Mouse (Mus musculus) stomach, embryonic 14.5 days (tissue): Measurements from ENCODE around the gene Cacna2d3. TPM values are rescaled to one million over a fixed set of nuclear protein-coding genes. Genes with fewer than 3 reads are reported as not detected.

Source experiments
- ATAC-seq: fragments of 200-750 bp; cut with Nextera tagmentation; 2 replicates; pipeline ENCODE4 v1.8.0; 2017; ENCODE audit warnings: low read depth, moderate TSS enrichment; ENCODE audit not compliant: insufficient number of reproducible peaks, insufficient read depth, low FRiP score
- H3K27ac ChIP-seq: fragments of 300-500 bp; sonication (generic); 2 replicates; pipeline ENCODE4 v1.5.1; 2014; ENCODE audit warnings: mild to moderate bottlenecking, low read length, moderate library complexity, mixed read lengths
- H3K27me3 ChIP-seq: fragments of 300-500 bp; sonication (generic); 2 replicates; pipeline ENCODE4 v1.6.1; 2014; ENCODE audit warnings: low read length, control low read depth, mixed read lengths; ENCODE audit not compliant: control insufficient read depth, insufficient read depth
- H3K36me3 ChIP-seq: fragments of 300-500 bp; sonication (generic); 2 replicates; pipeline ENCODE4 v1.6.1; 2014; ENCODE audit warnings: mild to moderate bottlenecking, control low read depth, low read length, moderate library complexity, mixed read lengths; ENCODE audit not compliant: control insufficient read depth, insufficient read depth
- H3K4me1 ChIP-seq: fragments of 300-500 bp; sonication (generic); 2 replicates; pipeline ENCODE4 v1.6.1; 2014; ENCODE audit warnings: low read length, control low read depth, mixed read lengths; ENCODE audit not compliant: control insufficient read depth, insufficient read depth
- H3K4me2 ChIP-seq: fragments of 300-500 bp; sonication (generic); replicated peaks from 2 replicates; pipeline ENCODE4 v1.6.1; 2014; ENCODE audit warnings: low read depth, low read length, control low read depth
- H3K4me3 ChIP-seq: fragments of 300-500 bp; sonication (generic); 2 replicates; pipeline ENCODE4 v1.5.1; 2014; ENCODE audit warnings: low read depth, low read length, control low read depth
- H3K9ac ChIP-seq: fragments of 300-500 bp; sonication (generic); replicated peaks from 2 replicates; pipeline ENCODE4 v1.6.1; 2014; ENCODE audit warnings: low read depth, mild to moderate bottlenecking, control low read depth, low read length, moderate library complexity, mixed read lengths
- H3K9me3 ChIP-seq: fragments of 300-500 bp; sonication (generic); 2 replicates; pipeline ENCODE4 v1.6.1; 2016; ENCODE audit warnings: low read depth, low read length, control low read depth; ENCODE audit not compliant: control insufficient read depth
- WGBS: fragments of 180-500 bp; shearing (Covaris S2); extraction: QIAGEN DNeasy Blood & Tissue Kit; methylation state at CpG from one replicate; pipeline ENCODE4 v1.1.7; 2014; 5-methylcytosine and 5-hydroxymethylcytosine counted together
- polyA plus RNA-seq: library from polyadenylated mRNA; unstranded; fragments of >200 nt; fragmentation: Nextera tagmentation; extraction: Ambion mirVana; gene quantifications from 2 replicates; pipeline ENCODE4 v1.2.1, GENCODE M21; 2014

The Cacna2d3 gene
- polyA plus RNA-seq, 1 experiment from 2014 or later = 3.5 TPM

- Histone ChIP-seq H3K4me1 (no peaks in the 10 kb centered on the region), H3K27me3 (no peaks in the 10 kb centered on the region), H3K27ac (no peak overlapping the region), H3K36me3 (no peaks in the 10 kb centered on the region), H3K4me2 (no peak overlapping the region), H3K4me3 (no peak overlapping the region), H3K9me3 (no peaks in the 10 kb centered on the region), H3K9ac (no peak overlapping the region)
- ATAC-seq = no peak
- 86% methylated on average over 5 of the region's 5 CpGs for WGBS
Measured at GRCm38 (mm10) chr14:29270541-29270940, 451.1 kb downstream of the Cacna2d3 start.

GRCm38 (mm10) chr14:29269816-29270215, 451.8 kb downstream of the Cacna2d3 start:
- H3K4me2 ChIP-seq = no peak overlapping the region
- H3K4me3 ChIP-seq = no peak overlapping the region
- 44% methylated on average over 2 of the region's 2 CpGs for WGBS
- no peaks in the 10 kb centered on the region for H3K36me3 ChIP-seq
- ATAC-seq = no peak
- no peaks in the 10 kb centered on the region for H3K27me3 ChIP-seq
- H3K9me3 ChIP-seq = no peaks in the 10 kb centered on the region
- no peak overlapping the region for H3K9ac ChIP-seq
- no peaks in the 10 kb centered on the region for H3K4me1 ChIP-seq
- no peak overlapping the region for H3K27ac ChIP-seq

GRCm38 (mm10) chr14:29268609-29269008, 453.1 kb downstream of the Cacna2d3 start:
- no peak overlapping the region for H3K27ac ChIP-seq
- no peak overlapping the region for H3K9ac ChIP-seq
- 30% methylated on average over 5 of the region's 5 CpGs for WGBS
- no peaks in the 10 kb centered on the region for H3K36me3 ChIP-seq
- no peak overlapping the region for H3K4me2 ChIP-seq
- ATAC-seq = no peak
- H3K4me3 ChIP-seq = no peak overlapping the region
- no peaks in the 10 kb centered on the region for H3K4me1 ChIP-seq
- H3K9me3 ChIP-seq = no peaks in the 10 kb centered on the region
- no peaks in the 10 kb centered on the region for H3K27me3 ChIP-seq

GRCm38 (mm10) chr14:29267233-29267874, 454.3 kb downstream of the Cacna2d3 start:
- H3K36me3 ChIP-seq = no peaks in the 10 kb centered on the region
- no peak overlapping the region for H3K9ac ChIP-seq
- no peaks in the 10 kb centered on the region for H3K4me1 ChIP-seq
- WGBS = 49% methylated on average over 5 of the region's 5 CpGs
- no peak overlapping the region for H3K4me2 ChIP-seq
- ATAC-seq = 0 out of 2 replicates have a peak, but pooled peaks have one; percentile 53
- no peak overlapping the region for H3K4me3 ChIP-seq
- no peaks in the 10 kb centered on the region for H3K27me3 ChIP-seq
- H3K27ac ChIP-seq = no peak overlapping the region
- H3K9me3 ChIP-seq = no peaks in the 10 kb centered on the region

GRCm38 (mm10) chr14:29260621-29261020, 461.0 kb downstream of the Cacna2d3 start:
- no peak overlapping the region for H3K9ac ChIP-seq
- H3K4me1 ChIP-seq = no peaks in the 10 kb centered on the region
- 87% methylated on average over 1 of the region's 1 CpGs for WGBS
- H3K27me3 ChIP-seq = no peaks in the 10 kb centered on the region
- peaks cover 5% of the 10 kb centered on the region; the same call in 1 of the 2 replicates for H3K9me3 ChIP-seq
- H3K4me2 ChIP-seq = no peak overlapping the region
- no peak overlapping the region for H3K4me3 ChIP-seq
- no peak overlapping the region for H3K27ac ChIP-seq
- H3K36me3 ChIP-seq = no peaks in the 10 kb centered on the region
- ATAC-seq = no peak

GRCm38 (mm10) chr14:29243516-29243915, 478.1 kb downstream of the Cacna2d3 start:
- no peak overlapping the region for H3K4me2 ChIP-seq
- H3K4me3 ChIP-seq = no peak overlapping the region
- ATAC-seq = no peak
- no peaks in the 10 kb centered on the region for H3K27me3 ChIP-seq
- H3K9me3 ChIP-seq = peaks cover 6% of the 10 kb centered on the region; the same call in 1 of the 2 replicates
- H3K9ac ChIP-seq = no peak overlapping the region
- H3K27ac ChIP-seq = no peak overlapping the region
- no peaks in the 10 kb centered on the region for H3K4me1 ChIP-seq
- 74% methylated on average over 2 of the region's 2 CpGs for WGBS
- no peaks in the 10 kb centered on the region for H3K36me3 ChIP-seq

GRCm38 (mm10) chr14:29238446-29238845, 483.2 kb downstream of the Cacna2d3 start:
- Histone ChIP-seq H3K27me3 (no peaks in the 10 kb centered on the region), H3K4me2 (no peak overlapping the region), H3K36me3 (no peaks in the 10 kb centered on the region), H3K4me3 (no peak overlapping the region), H3K4me1 (no peaks in the 10 kb centered on the region), H3K9me3 (no peaks in the 10 kb centered on the region), H3K27ac (no peak overlapping the region), H3K9ac (no peak overlapping the region)
- ATAC-seq = no peak
- 70% methylated on average over 3 of the region's 3 CpGs for WGBS

GRCm38 (mm10) chr14:29228976-29229716, 492.5 kb downstream of the Cacna2d3 start:
- H3K27me3 ChIP-seq = no peaks in the 10 kb centered on the region
- H3K4me1 ChIP-seq = no peaks in the 10 kb centered on the region
- 59% methylated on average over 19 of the region's 19 CpGs for WGBS
- H3K4me2 ChIP-seq = no peak overlapping the region
- no peak overlapping the region for H3K9ac ChIP-seq
- H3K4me3 ChIP-seq = no peak overlapping the region
- no peak overlapping the region for H3K27ac ChIP-seq
- no peaks in the 10 kb centered on the region for H3K9me3 ChIP-seq
- H3K36me3 ChIP-seq = no peaks in the 10 kb centered on the region
- no peak for ATAC-seq
